Mouse (Mus musculus): ENCODE results near the gene Serpinb1c. TPM values are rescaled to one million over a fixed set of nuclear protein-coding genes. Genes with fewer than 3 reads are reported as not detected.
"Not testable (repeated sequence)": the region's sequence is repeated elsewhere in the genome, so short reads cannot be mapped to it uniquely, and the experiment has no call there.

Gene Serpinb1c
- polyA plus RNA-seq (2014; fragmentation: Nextera tagmentation; extraction: Ambion mirVana), result not detected in 2 replicates

DNA sequence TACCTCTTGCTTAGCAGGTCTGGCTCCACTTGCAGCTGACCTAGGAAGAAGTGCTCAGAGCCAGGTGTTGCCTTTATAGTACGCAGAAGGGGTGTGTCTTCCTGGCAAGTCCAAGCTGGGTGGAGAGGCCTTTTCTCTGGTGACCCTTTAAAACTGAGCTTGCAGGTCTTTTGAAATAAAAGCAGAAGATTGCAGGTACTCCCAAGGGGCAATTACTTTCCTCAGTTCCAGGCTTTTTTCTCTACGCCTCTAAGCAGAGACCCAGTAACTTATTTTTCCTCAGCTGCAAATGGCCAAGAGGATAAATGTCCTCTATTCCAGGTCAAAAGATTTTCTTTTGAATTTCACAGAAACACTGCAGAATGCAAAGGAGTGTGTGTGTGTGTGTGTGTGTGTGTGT lies at the start of gene Serpinb1c:
Serpinb1c (minus strand) TSS at position 101 of the 400 bp plus-strand sequence.
- Histone ChIP-seq H3K9ac (replicated peaks; ENCODE audit: low read length) (no peak within 1 kb of the TSS), H3K27ac (replicated peaks; ENCODE audit: low read depth, low read length) (no peak within 1 kb of the TSS), H3K4me2 (ENCODE audit: low read depth, low read length) (no peak within 1 kb of the TSS), H3K4me1 (ENCODE audit: control insufficient read depth, insufficient read depth, low read length) (no peaks in the 10 kb centered on the region), H3K4me3 (ENCODE audit: low read depth, low read length) (no peak within 1 kb of the TSS), H3K36me3 (replicated peaks; ENCODE audit: control insufficient read depth, insufficient read depth, low read depth, low read length) (no peaks in the 10 kb centered on the region), H3K27me3 (ENCODE audit: control insufficient read depth, insufficient read depth, low read length) (no peaks in the 10 kb centered on the region), H3K9me3 (replicated peaks; ENCODE audit: control insufficient read depth, low read length) (no peaks in the 10 kb centered on the region)
- 80% methylated on average over 2 of the region's 2 CpGs for WGBS
- ATAC-seq (replicated peaks; ENCODE audit: insufficient number of reproducible peaks, low FRiP score, low TSS enrichment, low read depth) (no peak), DNase-seq (ENCODE audit: low spot score) (no peak)

- not testable (repeated sequence) for DNase-seq (ENCODE audit: low spot score); H3K4me2 ChIP-seq (ENCODE audit: low read depth, low read length); ATAC-seq (replicated peaks; ENCODE audit: insufficient number of reproducible peaks, low FRiP score, low TSS enrichment, low read depth); H3K27me3 ChIP-seq (ENCODE audit: control insufficient read depth, insufficient read depth, low read length); H3K9ac ChIP-seq (replicated peaks; ENCODE audit: low read length); H3K27ac ChIP-seq (replicated peaks; ENCODE audit: low read depth, low read length); H3K4me3 ChIP-seq (ENCODE audit: low read depth, low read length); H3K36me3 ChIP-seq (replicated peaks; ENCODE audit: control insufficient read depth, insufficient read depth, low read depth, low read length); H3K4me1 ChIP-seq (ENCODE audit: control insufficient read depth, insufficient read depth, low read length); H3K9me3 ChIP-seq (replicated peaks; ENCODE audit: control insufficient read depth, low read length)
- WGBS, result 81% methylated on average over 3 of the region's 3 CpGs
Measured at GRCm38 (mm10) chr13:32939191-32939590, 41.2 kb upstream of the Serpinb1c start.

GRCm38 (mm10) chr13:32938275-32938674 lies 40.3 kb upstream of the Serpinb1c start:
- H3K4me2 ChIP-seq (ENCODE audit: low read depth, low read length); H3K4me1 ChIP-seq (ENCODE audit: control insufficient read depth, insufficient read depth, low read length); H3K27ac ChIP-seq (replicated peaks; ENCODE audit: low read depth, low read length); H3K27me3 ChIP-seq (ENCODE audit: control insufficient read depth, insufficient read depth, low read length); ATAC-seq (replicated peaks; ENCODE audit: insufficient number of reproducible peaks, low FRiP score, low TSS enrichment, low read depth); H3K9me3 ChIP-seq (replicated peaks; ENCODE audit: control insufficient read depth, low read length); H3K9ac ChIP-seq (replicated peaks; ENCODE audit: low read length); H3K4me3 ChIP-seq (ENCODE audit: low read depth, low read length); H3K36me3 ChIP-seq (replicated peaks; ENCODE audit: control insufficient read depth, insufficient read depth, low read depth, low read length); DNase-seq (ENCODE audit: low spot score): not testable (repeated sequence)
- WGBS, result 78% methylated on average over 4 of the region's 4 CpGs

- Histone ChIP-seq H3K4me2 (ENCODE audit: low read depth, low read length) (no peak overlapping the region), H3K9ac (replicated peaks; ENCODE audit: low read length) (no peak overlapping the region), H3K27ac (replicated peaks; ENCODE audit: low read depth, low read length) (no peak overlapping the region), H3K9me3 (replicated peaks; ENCODE audit: control insufficient read depth, low read length) (no peaks in the 10 kb centered on the region), H3K4me1 (ENCODE audit: control insufficient read depth, insufficient read depth, low read length) (no peaks in the 10 kb centered on the region), H3K27me3 (ENCODE audit: control insufficient read depth, insufficient read depth, low read length) (no peaks in the 10 kb centered on the region), H3K4me3 (ENCODE audit: low read depth, low read length) (no peak overlapping the region), H3K36me3 (replicated peaks; ENCODE audit: control insufficient read depth, insufficient read depth, low read depth, low read length) (no peaks in the 10 kb centered on the region)
- 44% methylated on average over 1 of the region's 1 CpGs for WGBS
- DNase-seq (ENCODE audit: low spot score) (no peak), ATAC-seq (replicated peaks; ENCODE audit: insufficient number of reproducible peaks, low FRiP score, low TSS enrichment, low read depth) (no peak)
Measured at GRCm38 (mm10) chr13:32934706-32935381, 36.8 kb upstream of the Serpinb1c start.

GRCm38 (mm10) chr13:32929107-32929750 lies 31.2 kb upstream of the Serpinb1c start:
- ATAC-seq (replicated peaks; ENCODE audit: insufficient number of reproducible peaks, low FRiP score, low TSS enrichment, low read depth) (no peak), DNase-seq (ENCODE audit: low spot score) (no peak)
- Histone ChIP-seq H3K9ac (replicated peaks; ENCODE audit: low read length) (no peak overlapping the region), H3K4me3 (ENCODE audit: low read depth, low read length) (no peak overlapping the region), H3K4me2 (ENCODE audit: low read depth, low read length) (no peak overlapping the region), H3K27ac (replicated peaks; ENCODE audit: low read depth, low read length) (no peak overlapping the region), H3K9me3 (replicated peaks; ENCODE audit: control insufficient read depth, low read length) (no peaks in the 10 kb centered on the region), H3K36me3 (replicated peaks; ENCODE audit: control insufficient read depth, insufficient read depth, low read depth, low read length) (no peaks in the 10 kb centered on the region), H3K4me1 (ENCODE audit: control insufficient read depth, insufficient read depth, low read length) (no peaks in the 10 kb centered on the region), H3K27me3 (ENCODE audit: control insufficient read depth, insufficient read depth, low read length) (no peaks in the 10 kb centered on the region)
- 78% methylated on average over 2 of the region's 2 CpGs for WGBS

DNA sequence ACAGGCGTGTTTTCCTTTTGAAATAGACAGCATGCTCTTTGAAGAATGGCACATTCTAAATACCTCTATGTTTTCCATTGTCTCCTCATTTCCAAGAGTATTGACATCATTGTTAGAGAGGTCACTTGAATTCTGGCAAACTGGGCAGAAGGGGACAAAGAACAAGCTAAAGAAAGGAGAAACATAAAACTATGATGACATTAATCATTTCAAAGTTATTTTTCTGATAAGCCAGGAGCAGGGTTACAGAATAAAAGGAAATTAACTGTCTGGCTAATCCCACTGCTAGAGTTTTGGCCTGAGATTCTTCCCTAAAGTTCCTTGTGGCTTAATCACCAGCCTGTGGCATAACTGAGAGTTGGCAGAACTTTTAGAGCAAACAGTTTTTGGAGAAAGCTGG lies 29.2 kb upstream of the Serpinb1c start:
- Histone ChIP-seq H3K4me1 (ENCODE audit: control insufficient read depth, insufficient read depth, low read length) (no peaks in the 10 kb centered on the region), H3K4me2 (ENCODE audit: low read depth, low read length) (no peak overlapping the region), H3K36me3 (replicated peaks; ENCODE audit: control insufficient read depth, insufficient read depth, low read depth, low read length) (no peaks in the 10 kb centered on the region), H3K9ac (replicated peaks; ENCODE audit: low read length) (no peak overlapping the region), H3K27ac (replicated peaks; ENCODE audit: low read depth, low read length) (no peak overlapping the region), H3K27me3 (ENCODE audit: control insufficient read depth, insufficient read depth, low read length) (no peaks in the 10 kb centered on the region), H3K9me3 (replicated peaks; ENCODE audit: control insufficient read depth, low read length) (no peaks in the 10 kb centered on the region), H3K4me3 (ENCODE audit: low read depth, low read length) (no peak overlapping the region)
- WGBS, result 75% methylated on average over 1 of the region's 1 CpGs
- DNase-seq (ENCODE audit: low spot score) (no peak), ATAC-seq (replicated peaks; ENCODE audit: insufficient number of reproducible peaks, low FRiP score, low TSS enrichment, low read depth) (no peak)

DNA sequence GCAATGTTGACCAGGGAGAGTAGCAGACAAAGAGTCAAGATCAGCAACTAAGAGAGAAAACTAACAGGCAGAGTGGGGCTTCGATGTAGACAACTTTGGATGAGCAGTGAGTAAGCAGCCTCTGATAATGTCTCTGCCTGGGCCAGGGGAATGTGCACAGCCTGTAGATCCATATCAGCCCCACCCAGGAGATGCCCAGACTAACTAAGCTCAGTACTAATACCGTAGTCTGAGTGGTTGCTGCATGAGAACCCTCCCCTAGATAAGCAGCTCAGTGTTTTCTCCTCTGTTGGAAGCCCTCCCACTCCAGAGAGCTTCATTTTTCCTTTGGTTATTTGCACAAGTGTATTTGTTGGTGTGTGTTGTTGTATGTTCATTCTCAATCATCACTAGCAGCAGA lies 28.6 kb upstream of the Serpinb1c start:
- Histone ChIP-seq H3K9me3 (replicated peaks; ENCODE audit: control insufficient read depth, low read length) (no peaks in the 10 kb centered on the region), H3K4me1 (ENCODE audit: control insufficient read depth, insufficient read depth, low read length) (no peaks in the 10 kb centered on the region), H3K36me3 (replicated peaks; ENCODE audit: control insufficient read depth, insufficient read depth, low read depth, low read length) (no peaks in the 10 kb centered on the region), H3K27ac (replicated peaks; ENCODE audit: low read depth, low read length) (no peak overlapping the region), H3K4me3 (ENCODE audit: low read depth, low read length) (no peak overlapping the region), H3K27me3 (ENCODE audit: control insufficient read depth, insufficient read depth, low read length) (no peaks in the 10 kb centered on the region), H3K4me2 (ENCODE audit: low read depth, low read length) (no peak overlapping the region), H3K9ac (replicated peaks; ENCODE audit: low read length) (no peak overlapping the region)
- 95% methylated on average over 2 of the region's 2 CpGs for WGBS
- ATAC-seq (replicated peaks; ENCODE audit: insufficient number of reproducible peaks, low FRiP score, low TSS enrichment, low read depth) (no peak), DNase-seq (ENCODE audit: low spot score) (no peak)

GRCm38 (mm10) chr13:32924578-32925360 lies 26.8 kb upstream of the Serpinb1c start:
- WGBS, result 61% methylated on average over 7 of the region's 7 CpGs
- ATAC-seq (replicated peaks; ENCODE audit: insufficient number of reproducible peaks, low FRiP score, low TSS enrichment, low read depth), result no peak

More at GRCm38 (mm10) chr13:32924578-32925360, 26.8 kb upstream of the Serpinb1c start:
- Histone ChIP-seq H3K4me2 (ENCODE audit: low read depth, low read length) (no peak overlapping the region), H3K4me3 (ENCODE audit: low read depth, low read length) (no peak overlapping the region), H3K9ac (replicated peaks; ENCODE audit: low read length) (no peak overlapping the region), H3K9me3 (replicated peaks; ENCODE audit: control insufficient read depth, low read length) (no peaks in the 10 kb centered on the region), H3K36me3 (replicated peaks; ENCODE audit: control insufficient read depth, insufficient read depth, low read depth, low read length) (no peaks in the 10 kb centered on the region), H3K4me1 (ENCODE audit: control insufficient read depth, insufficient read depth, low read length) (no peaks in the 10 kb centered on the region), H3K27me3 (ENCODE audit: control insufficient read depth, insufficient read depth, low read length) (no peaks in the 10 kb centered on the region), H3K27ac (replicated peaks; ENCODE audit: low read depth, low read length) (no peak overlapping the region)
- DNase-seq (ENCODE audit: low spot score), result no peak

Data from embryonic facial prominence, embryonic 11.5 days (tissue).